Mouse (Mus musculus) mature B cell (primary cell): ENCODE results near the gene Slc4a7.

Experiments used
- in situ Hi-C: fragments of 300-500 bp; cut with MboI; formaldehyde crosslinking; loops from 2 replicates; pipeline ENCODE4 v1.14.3; 2019

Gene Slc4a7

GRCm38 (mm10) chr14:14701710-14702329 is at the start of gene Slc4a7:
Gene Slc4a7 (plus strand): TSS chr14:14702279.
- in situ Hi-C loops = no loop called here

- in situ Hi-C loops = no loop called here
Measured at GRCm38 (mm10) chr14:14670597-14670996, 31.5 kb upstream of the Slc4a7 start.

GRCm38 (mm10) chr14:14681611-14682010 is 20.5 kb upstream of the Slc4a7 start:
- in situ Hi-C loops = no loop called here

GRCm38 (mm10) chr14:14684771-14685170 is 17.3 kb upstream of the Slc4a7 start:
- in situ Hi-C loops = no loop called here

- in situ Hi-C loops = no loop called here
Measured at GRCm38 (mm10) chr14:14686101-14686551, 16.0 kb upstream of the Slc4a7 start.

GRCm38 (mm10) chr14:14687258-14687890 is 14.7 kb upstream of the Slc4a7 start:
- in situ Hi-C loops = no loop called here

GRCm38 (mm10) chr14:14702399-14703345 is 593 bp downstream of the Slc4a7 start:
- in situ Hi-C loops = no loop called here

- in situ Hi-C loops = no loop called here
Measured at GRCm38 (mm10) chr14:14703346-14703871, 1.3 kb downstream of the Slc4a7 start.

GRCm38 (mm10) chr14:14704651-14705050 is 2.6 kb downstream of the Slc4a7 start:
- in situ Hi-C loops = no loop called here

GRCm38 (mm10) chr14:14705126-14705525 is 3.0 kb downstream of the Slc4a7 start:
- in situ Hi-C loops = no loop called here

- in situ Hi-C loops = no loop called here
Measured at GRCm38 (mm10) chr14:14706381-14706780, 4.3 kb downstream of the Slc4a7 start.

GRCm38 (mm10) chr14:14707061-14707460 is 5.0 kb downstream of the Slc4a7 start:
- in situ Hi-C loops = no loop called here

GRCm38 (mm10) chr14:14709021-14709420 is 6.9 kb downstream of the Slc4a7 start:
- in situ Hi-C loops = no loop called here

- in situ Hi-C loops = no loop called here
Measured at GRCm38 (mm10) chr14:14714130-14714529, 12.1 kb downstream of the Slc4a7 start.

GRCm38 (mm10) chr14:14715794-14716193 is 13.7 kb downstream of the Slc4a7 start:
- in situ Hi-C loops = no loop called here

GRCm38 (mm10) chr14:14716843-14717242 is 14.8 kb downstream of the Slc4a7 start:
- in situ Hi-C loops = no loop called here

GRCm38 (mm10) chr14:14718556-14718955 is 16.5 kb downstream of the Slc4a7 start:
- in situ Hi-C loops = no loop called here

GRCm38 (mm10) chr14:14781169-14781568 is 79.1 kb downstream of the Slc4a7 start:
- in situ Hi-C loops = no loop called here

- in situ Hi-C loops = no loop called here
Measured at GRCm38 (mm10) chr14:14784223-14784622, 82.1 kb downstream of the Slc4a7 start.

GRCm38 (mm10) chr14:14786979-14787378 is 84.9 kb downstream of the Slc4a7 start:
- in situ Hi-C loops = no loop called here

GRCm38 (mm10) chr14:14789840-14790470 is 87.9 kb downstream of the Slc4a7 start:
- in situ Hi-C loops = no loop called here

- in situ Hi-C loops = no loop called here
Measured at GRCm38 (mm10) chr14:14799861-14800260, 97.8 kb downstream of the Slc4a7 start.
